Mouse (Mus musculus) layer of hippocampus, postnatal 14 days (tissue): ENCODE measurements around the gene Depdc1b. TPM values are rescaled to one million over a fixed set of nuclear protein-coding genes. Genes with fewer than 3 reads are reported as not detected.

Experiments
- DNase-seq, 2 experiments: peaks; one replicate each; pipeline ENCODE4 v3.0.0; 2021 to 2022; ENCODE audit warnings: low spot score in 2 of 2, mixed read lengths in 1 of 2
- long read RNA-seq, 2 experiments: library from polyadenylated mRNA; stranded (forward); transcript quantifications; one replicate each; pipeline ENCODE4 v2.0.0; 2021
- total RNA-seq, 2 experiments: library from RNA; stranded (reverse); gene quantifications; 2 replicates each; pipeline ENCODE4 v1.2.3; 2021

Depdc1b gene
- 1 to 10 TPM; 1.8 TPM for total RNA-seq
- long read RNA-seq, experiment 1, partial matches to known transcripts: 1 of 1 reads
- long read RNA-seq, experiment 1, other reads (novel, unspliced or antisense): 0 of 1 reads
- long read RNA-seq, experiment 2, partial matches to known transcripts: 0 of 1 reads
- long read RNA-seq, experiment 2, other reads (novel, unspliced or antisense): 0 of 1 reads

DNA sequence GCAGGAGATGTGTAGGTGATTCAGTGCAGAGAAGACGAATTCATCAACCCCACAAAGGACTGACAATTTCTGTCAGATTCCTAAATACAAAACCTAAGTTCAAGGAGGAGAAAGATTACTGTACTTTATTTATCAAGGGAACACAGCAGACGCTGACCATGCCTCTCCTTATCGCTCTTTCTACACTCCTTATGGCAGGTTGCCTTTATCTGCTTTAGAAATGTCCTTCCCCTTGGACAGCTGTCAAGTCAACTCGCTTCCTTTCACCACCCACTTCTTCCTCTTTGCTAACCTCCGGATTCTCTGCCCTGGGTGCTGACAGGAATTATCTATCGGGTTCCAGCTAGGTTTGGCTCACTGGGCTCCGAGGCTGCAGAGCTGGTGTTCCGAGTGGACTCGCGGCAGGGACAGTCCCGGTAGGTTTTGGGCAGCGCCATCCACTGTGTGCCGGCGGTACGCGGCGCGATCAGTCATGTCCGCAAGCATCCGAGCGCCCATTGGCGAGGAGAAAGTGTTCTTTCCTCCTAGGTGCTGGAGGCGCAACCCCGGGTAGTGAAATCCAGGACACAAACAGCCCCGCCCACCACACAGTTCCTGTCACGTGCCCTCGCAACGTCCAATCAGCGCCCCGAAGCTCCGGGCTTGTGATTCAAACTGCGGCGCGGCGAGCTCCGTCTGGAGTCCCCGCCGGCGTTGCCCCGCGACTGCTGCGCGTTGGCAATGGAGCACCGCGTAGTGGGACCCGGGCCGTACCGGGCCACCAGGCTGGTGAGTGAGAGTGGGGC, at the start of gene Depdc1b:
Depdc1b (plus strand) TSS at position 631 of the 785 bp plus-strand sequence.
- DNase-seq: peak; percentile 89 to 94

DNA sequence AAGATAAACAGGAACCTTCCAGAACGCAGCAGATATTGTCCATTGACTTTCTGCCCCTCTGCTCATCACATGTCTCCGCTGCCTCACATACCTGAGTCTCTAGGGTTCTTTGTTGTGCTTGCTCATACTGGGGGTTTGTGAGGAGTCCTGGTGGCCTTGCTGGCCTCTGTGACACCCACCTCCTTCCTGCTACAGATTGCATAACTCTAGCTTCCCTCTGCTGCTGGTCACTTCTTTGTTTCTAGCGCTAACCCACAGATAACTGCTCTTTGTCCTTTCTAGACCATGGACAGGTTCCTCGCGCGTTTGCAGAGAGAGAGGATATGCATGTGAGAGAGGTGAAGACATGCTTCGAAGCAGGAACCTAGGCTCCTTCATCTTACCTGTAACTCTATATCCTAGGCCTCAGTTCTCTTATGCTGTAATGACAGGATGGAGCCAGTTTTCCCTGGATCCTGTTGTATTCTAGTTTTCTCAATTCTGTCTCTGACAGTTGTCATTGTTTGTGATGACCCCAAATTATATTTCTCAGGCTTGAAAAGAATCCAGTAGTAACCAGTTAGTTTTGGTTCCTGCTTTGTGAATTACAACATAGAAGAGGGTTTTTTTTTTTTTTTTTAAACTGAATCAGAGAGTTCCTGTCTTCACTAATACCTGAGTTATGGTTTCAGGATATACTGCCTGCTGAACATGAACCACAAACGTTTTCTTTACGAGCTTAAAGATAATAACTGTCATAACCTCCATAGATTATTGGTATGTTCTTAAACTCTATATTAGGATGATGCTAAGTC, 48.1 kb upstream of the Depdc1b start:
- DNase-seq: no peak

DNA sequence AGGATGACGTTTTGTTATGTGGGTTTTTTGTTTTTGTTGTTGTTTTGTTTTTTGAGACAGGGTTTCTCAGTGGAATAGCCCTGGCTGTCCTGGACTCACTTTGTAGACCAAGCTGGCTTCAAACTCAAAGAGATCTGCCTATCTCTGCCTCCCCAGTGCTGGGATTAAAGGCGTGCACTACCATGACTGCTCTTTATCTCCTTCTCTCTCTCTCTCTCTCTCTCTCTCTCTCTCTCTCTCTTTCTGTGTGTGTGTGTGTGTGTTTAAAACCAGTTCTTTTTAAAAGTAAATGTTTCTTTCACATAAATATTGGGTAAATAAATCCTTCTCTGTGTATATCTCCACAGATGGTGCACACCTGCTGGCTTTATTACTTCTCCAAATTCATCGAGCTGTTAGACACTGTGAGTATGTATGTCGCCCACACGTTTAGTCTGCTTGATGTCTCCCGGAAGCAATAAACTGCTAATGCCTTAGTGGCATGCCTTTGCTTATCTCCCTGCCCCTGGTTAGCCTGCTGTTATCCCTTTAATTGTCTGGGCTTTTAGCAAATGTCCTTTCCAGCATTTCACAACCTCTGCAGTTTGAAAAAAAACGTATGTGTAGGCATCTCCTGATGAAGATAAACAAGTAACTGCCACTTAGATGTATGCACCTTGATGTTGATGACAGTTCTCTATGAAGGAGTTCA, 44.5 kb upstream of the Depdc1b start:
- DNase-seq: no peak

DNA sequence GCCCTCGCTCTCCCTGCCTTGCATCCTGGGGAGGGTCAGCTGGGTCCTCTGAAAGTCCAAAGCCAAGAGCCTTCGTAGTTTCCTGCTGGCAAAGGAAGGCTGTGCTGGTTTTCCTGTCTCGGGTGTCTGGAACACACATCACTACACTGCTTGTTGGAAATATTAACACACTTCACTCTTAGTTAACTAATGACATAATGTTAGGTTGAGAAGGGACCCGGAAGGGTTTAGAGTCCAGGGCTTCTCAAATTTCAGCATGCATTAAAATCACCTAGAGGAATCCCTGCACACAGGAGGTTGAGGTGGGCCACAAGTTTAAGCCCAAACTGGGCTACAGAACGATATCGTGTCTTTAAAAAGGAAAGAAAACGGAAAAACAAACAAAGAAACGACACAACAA, 43.8 kb upstream of the Depdc1b start:
- no peak for DNase-seq

DNA sequence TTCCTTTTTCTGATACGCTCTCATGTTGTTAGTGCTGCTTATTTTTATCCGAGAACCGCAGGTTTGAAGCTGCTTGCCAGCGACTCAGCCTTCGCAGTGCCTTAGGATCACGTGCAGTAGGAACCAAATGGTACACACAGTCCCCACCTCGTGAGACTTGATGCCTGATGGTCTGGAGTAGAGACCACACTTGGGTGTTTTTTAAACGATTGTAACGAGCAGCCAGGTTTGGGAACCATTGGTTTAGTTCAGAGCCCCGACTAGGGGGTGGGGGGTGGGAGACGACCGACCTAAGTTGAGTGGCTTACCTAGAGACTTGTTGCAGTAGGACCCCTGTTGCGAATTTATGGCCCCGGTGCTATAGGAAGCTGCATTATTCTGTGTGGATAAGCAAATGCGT, 43.1 kb upstream of the Depdc1b start:
- DNase-seq: no peak

DNA sequence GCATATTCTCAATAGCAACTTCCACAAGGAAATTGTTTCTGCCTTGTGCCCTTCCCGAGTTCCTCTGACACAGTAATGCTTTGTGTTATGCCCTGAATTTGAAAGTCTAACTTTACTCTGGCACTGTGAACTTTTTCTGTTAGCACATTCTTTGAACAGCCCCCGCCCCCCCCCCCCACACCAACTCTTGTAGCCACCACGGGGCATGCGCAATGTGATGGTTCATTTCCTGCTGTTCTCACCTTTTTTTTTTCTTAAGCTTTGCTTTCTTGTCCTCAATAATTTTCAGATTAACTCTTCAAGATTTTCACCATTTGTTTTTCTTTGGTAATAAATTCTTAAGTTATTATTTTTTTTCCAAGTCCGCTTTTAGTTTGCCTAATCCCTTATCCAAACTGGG, 42.7 kb upstream of the Depdc1b start:
- DNase-seq: no peak

DNA sequence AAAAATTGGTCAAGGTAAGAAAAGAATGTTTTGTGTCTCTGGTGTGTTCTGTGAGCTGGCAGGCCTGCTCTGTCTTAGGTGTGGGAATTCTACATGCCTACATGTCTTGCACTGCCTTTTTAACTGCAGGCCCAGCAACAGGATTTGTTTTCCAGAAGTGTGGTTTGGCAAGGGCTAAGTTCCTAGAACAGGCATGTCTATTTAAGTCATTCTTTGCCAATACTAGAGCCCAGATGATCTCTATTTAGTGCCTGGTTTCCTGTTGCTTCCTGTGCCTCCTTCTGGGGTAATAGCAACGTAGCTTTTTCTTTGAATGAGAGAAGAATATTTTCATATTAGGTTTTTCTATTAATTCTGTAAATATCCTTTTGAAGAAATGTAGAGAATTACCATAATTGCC, 39.6 kb upstream of the Depdc1b start:
- DNase-seq: no peak

DNA sequence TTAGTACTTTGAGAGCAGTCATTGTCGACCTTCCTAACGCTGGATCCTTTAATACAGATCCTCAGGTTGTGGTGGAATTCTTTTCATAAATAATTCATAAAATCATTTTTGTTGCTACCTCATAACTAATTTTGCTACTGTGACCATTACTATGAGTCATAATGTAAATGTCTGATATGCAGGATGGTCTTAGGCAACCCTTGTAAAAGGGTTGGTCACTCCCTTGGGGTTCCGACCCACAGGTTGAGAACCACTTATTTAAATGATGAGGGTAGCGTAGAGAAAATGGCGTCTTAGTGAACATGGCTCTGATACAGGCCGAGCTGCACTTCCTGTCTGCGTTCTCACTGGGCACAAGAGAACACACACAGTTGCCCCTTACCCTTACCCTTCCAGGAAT, 38.8 kb upstream of the Depdc1b start:
- no peak for DNase-seq

DNA sequence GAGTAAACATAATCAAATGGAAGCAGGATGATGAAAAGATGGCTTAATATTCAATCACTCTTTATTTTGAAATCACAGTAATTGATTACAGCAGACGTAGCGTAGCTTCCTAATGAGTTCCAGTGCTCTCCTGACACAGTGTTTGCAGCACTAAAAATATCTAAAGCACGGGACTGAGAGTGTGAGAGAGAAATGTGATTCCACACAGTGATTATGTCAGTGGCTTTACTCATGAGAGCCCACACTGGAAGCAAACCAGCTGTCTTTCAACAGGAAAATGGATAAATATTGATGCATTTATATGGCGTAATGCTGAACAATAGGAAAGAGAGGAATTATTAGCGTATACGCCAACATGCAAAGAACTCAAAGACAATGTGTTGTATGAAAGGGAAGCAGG, 37.5 kb upstream of the Depdc1b start:
- no peak for DNase-seq

DNA sequence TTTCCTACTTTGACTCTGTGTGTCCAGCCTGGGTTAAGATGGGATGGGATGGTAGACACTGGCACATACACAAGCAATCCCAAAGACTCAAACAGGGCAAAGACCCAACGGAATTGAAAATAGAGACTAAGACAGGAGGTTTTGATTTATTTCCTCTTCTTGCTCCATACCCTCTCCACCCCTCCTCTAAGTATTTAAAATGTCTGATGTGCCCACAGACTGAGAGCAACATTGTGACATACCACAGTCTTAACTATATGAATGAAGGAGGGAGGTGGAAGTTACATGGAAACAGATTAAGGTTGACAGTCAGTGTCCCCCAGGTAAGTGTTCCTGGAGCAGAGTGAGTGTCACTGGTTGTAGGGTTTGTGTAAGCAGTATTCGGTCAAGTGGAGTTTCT, 31.8 kb upstream of the Depdc1b start:
- no peak for DNase-seq

DNA sequence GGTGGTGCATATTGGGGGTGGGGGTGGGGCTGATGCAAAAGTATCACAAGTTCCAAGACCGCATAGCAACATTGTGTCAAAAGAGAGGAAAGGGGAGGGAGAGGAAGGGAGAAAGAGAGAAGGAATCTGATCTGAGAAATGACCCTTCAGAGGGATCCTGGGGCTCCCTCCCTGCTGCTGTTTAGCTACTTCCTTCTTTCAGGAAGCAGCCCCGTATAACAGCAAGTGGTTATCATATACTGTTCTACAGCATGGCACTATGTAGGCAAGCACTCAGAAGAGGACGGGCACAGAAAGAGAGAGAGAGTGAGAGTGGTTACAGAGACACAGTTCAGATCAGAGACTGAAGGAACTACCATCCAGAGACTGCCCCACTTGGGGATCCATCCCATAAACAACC, 28.2 kb upstream of the Depdc1b start:
- no peak for DNase-seq

DNA sequence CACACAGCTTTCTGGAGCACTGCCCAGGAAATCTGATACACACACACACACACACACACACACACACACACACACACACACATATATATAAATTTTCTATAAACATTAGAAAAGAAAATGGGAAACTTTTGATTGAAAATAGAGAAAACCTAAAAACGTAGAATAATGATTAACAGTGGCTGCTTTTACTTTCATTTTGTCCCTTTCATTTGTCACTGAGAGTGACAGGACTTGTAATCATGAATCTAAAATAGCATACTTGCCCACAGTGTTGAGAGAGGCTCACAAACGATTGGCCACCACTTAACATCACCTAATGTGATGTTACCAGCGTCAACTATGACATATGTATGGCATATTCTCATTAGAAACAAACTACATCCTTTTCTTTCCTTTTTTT, 26.7 kb upstream of the Depdc1b start:
- no peak for DNase-seq

DNA sequence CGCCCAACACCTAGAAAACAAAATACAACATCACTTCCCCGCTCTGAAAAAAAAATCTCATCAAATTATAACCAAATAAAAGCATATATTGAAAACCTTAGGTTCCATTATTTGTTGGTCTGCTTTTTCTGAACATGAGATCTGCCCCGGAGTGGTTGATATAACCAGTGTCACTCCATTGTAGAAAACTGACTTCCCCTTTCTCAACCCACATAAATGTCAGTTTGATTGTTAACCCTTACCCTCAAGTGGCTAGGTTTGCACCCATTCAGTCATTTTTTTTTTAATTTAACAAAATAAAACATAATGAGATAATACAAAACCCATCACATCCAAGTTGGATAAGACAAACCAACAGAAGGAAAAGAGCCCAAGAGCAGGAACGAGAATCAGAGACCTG, 25.8 kb upstream of the Depdc1b start:
- no peak for DNase-seq

DNA sequence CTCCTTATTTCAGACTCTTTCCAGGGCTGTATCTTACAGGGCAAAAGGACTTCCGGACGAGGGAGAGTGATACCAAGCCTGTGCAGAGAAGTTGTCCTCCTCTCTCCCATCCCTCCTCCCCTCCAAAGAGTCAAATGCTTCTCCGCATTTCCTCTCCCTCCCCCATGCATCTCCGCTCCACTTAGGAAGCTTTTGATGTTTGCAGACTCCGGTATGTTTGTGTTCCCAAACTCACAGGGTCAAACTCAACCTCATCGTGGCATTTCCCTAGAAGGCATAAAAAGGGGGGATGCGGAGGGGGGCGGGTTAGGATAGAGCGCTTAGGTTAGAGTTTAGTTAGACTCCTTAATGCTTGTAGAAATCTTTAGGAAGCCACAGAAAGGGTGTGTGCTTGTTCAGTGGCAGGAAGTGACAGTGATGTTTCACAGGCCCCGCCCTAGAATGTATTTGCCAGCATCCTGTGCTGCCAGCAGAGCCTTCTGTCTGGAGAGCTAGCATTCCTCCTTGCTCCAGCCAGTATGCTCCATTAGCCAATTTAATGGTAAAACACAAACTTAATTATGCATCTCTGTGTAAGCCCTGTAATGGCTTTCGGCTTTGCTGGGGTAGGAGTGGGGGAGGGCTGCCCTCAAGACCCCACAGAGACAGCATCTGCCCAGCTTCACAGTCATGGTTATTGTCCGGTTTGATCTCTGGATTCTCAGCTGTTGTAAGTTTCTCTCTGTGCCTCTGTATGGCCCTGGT, 18.6 kb upstream of the Depdc1b start:
- DNase-seq: peak in 1 of 2 experiments; percentile 12

DNA sequence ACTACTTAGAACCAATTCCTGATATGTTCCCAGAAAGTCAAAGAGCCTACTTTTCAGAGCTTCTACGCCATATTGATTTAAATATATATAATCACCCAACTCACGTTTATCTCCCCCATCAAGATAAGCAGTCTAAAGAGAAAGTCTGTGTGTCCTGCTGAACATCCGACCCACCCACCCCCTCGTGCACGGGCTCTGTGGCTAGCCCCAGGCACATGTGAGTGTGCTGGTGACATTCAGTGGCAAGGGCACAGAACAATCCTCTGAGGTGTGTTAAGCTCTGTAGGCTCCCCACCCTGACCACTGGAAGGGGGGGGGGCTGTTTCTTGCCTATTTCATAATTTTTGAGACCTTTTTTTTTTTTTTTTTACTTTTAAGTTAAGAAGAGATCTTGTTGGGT, 17.9 kb upstream of the Depdc1b start:
- DNase-seq: no peak

DNA sequence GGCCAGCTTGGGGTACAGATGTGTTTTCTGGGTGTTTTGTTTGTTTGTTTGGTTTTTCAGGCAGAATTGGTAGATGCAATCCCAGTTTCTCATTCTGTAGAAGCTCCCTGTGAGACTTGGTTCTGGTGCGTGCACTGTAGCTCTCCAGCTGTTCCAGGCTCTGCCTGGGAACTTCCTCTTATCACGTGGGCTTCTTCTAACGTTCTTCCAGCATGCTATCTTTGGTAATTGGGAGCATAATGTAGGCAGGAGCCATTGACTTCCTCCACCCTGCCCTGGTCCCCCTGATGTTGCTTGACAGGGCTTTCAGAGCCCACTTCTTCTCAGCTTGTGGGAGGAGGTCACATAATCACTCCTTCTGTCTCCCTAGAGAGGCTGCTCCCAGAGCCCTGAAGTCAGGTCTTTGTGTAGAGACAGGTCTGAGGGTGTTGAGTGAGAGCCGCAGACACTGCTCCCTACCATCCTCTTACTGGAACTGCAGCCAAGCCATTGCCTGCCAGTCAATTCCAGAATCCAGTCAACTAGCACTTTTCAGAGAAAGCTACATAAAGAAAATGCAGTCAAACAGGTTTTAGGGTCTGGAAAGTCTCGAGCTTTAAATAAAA, 15.7 kb upstream of the Depdc1b start:
- no peak for DNase-seq

DNA sequence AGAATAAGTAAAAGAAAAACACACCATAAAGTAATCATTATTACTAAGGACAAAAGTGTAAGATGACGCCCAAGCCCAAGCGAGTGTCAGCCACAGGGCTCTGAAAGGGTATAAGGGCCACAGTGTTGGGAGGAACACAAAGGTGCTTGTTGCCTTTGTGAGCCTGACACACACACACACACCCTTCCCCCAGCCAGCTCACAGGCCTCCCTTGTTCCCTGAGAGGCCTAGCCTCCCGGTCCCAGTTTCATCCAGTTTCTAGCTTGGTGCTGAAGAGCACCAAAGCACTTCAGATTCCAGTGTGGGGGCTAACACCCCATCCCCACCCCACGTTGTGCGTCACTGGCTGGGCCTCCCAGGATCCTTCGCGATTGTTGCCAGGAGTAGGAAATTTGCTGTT, 14.7 kb upstream of the Depdc1b start:
- DNase-seq: peak in 1 of 2 experiments; percentile 36

DNA sequence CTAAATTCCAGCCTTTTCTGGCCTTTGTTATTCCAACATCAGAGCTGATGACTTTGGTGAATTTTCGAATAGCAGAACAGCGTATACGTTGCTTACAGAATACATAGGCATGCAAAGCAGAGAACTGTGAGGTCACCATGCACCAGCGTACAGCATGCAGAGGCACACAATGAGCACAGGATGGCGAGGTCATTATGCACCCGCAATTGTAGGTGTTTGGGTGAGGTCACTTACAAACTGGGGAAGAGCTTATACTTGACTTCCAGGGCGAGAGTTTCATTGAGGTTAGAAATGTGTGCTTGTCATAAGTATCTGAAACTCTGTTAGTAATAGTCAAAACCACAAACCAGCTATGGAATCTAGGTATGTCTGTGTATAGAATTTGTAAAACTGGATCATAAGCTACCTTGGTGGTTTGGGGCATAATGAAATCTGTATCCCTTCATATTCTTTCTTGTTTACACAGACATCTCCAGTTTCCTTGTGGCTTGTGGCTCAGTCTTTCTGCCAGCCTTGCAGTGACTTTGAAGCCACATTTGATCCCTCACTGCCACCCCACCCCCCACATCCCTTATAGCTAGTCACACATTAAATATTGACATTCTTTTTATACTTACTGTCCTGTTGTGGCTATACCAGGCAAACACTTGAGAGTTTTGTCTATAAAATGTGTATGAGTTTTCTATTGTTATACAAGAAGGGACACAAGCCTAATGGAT, 13.0 kb upstream of the Depdc1b start:
- DNase-seq: no peak

DNA sequence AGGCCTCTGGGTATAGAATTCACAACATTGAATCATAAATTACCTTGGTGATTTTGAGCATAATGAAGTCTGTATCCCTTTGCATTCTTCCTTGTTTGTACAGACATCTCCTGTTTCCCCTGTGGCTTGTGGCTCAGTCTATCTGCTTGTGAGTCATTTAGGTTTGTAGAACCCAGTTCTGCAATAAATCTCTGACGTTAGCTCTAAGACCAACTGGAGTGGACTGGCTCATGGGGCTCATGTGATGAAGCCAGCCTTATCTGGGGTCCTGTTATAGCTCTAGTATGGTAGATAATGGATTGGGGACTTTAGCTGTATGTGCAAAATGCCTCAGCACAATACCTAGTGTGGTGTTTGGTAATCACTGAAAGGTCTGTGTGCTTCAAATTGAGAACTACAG, 12.3 kb upstream of the Depdc1b start:
- no peak for DNase-seq

DNA sequence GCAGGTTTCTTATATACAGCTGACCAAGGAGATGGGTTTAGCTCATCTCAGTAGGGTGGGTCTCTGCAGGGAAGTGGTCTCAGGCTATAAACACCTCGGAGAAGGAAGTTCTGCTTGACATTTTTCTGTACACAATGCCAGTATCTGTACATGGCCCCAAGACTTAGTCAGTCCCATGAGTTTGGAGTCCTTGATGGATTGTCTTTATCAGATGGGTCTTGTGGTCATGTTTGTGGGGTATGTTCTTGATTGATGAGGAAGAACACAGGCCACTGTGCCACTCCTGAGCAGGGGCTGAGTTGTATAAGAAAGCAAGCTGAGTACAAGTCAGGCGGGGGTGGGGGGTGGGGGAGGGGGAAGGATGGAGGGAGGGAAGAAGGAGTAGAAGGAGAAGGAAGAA, 11.5 kb upstream of the Depdc1b start:
- DNase-seq: no peak
